Mouse (Mus musculus): ENCODE data around the gene Ddx49. TPM values are rescaled to one million over a fixed set of nuclear protein-coding genes. Genes with fewer than 3 reads are reported as not detected.

The Ddx49 gene
- 74.6 to 94.0 TPM (median 75.3 TPM) in 3 replicates for total RNA-seq (2017)

DNA sequence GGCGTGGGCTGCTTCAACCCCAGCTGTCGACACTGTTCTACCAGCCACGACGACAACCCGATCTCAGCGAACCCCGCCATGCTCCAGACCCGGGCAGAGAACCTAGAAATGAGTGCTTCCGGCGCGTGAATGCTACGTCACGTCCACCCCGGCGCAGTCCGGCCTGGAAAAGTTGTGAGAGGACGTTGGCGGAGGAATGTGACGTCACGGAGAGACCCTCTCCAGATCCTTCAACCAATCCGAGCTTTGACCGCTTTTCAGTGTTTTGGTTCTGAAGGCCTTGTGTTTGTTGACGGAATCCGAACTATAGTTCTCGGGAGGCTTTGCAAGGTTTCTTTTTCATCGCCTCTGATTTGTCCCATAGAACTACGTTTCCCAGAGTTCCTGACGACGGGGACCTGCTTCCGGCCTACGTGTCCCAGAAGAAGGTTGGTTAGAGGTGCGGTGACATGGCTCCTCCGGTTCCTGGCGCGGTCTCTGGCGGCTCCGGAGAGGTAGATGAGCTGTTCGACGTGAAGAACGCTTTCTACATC is at the start of gene Ddx49, which contains the start of gene Cope:
Gene Ddx49 (minus strand): TSS at position 132 of the 533 bp plus-strand sequence.
Gene Cope (plus strand): TSS at position 161 of the 533 bp plus-strand sequence.
- peak; percentile 90 for ATAC-seq (replicated peaks; ENCODE audit: insufficient number of reproducible peaks, low FRiP score, low TSS enrichment, poor library complexity, severe bottlenecking)

DNA sequence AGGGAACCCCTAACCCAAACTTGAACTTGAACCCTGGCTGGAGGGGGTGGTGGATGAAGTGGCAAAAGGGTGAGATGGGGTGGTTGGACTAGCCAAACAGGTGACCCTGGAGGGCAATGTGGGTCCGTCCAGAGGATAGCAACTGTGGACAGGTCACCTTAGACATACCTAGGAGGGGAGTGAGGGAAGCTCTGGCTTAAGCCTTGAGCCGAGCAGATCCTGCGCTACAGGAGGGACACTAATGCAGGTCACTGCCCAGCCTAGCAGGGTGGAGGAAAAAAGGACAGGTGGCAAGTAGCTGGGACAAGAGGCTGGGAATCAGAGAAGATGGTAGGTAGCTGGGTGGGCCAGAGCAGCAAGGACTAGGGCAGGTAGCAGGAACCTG is 49.7 kb upstream of the Ddx49 start:
- ATAC-seq (replicated peaks; ENCODE audit: insufficient number of reproducible peaks, low FRiP score, low TSS enrichment, poor library complexity, severe bottlenecking) = no peak

DNA sequence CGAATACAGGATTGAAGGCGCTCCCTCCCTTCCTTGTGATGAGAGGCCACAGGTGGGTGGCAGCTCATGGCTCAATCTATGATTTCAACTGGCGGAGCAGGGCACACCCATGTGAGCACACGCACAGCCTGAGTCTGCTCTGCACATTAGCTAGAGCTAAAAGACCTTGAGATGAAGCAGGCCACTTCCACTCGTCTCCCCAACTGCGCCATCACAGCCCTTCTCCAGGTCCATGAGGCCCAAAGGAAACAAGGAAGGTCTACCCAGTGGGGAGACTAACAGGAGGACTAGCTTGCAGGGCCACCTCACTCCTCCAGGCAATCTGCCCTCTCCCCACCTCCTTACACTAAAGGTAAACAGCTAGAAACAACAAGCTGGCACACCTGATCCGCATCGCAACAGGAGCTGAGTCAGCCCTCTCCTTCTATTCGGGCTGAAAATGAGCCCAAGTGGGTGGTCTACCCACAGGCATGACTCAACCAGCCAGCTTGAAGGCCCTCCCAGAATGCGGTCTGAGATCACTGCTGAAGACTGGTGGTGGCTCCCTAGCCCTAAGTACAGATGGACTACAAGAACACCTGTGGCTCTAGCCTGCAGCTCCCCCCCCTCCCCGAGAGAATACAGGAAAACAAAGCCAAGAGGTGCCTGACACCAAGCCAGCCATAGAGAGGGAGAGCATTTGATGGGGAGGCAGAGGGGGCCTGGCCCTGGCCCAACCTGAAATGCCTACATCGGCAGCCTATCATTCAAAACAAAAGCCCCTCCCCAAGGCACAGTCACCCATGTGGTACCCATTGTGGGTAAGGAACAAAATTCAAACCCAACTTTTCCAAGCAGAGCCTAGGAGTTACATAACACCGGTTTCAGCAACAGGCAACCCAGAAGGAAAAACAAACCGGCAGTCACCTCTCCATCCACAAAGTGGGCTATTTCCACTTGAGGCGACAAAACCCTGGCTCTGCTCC is 49.0 kb upstream of the Ddx49 start:
- no peak for ATAC-seq (replicated peaks; ENCODE audit: insufficient number of reproducible peaks, low FRiP score, low TSS enrichment, poor library complexity, severe bottlenecking)

DNA sequence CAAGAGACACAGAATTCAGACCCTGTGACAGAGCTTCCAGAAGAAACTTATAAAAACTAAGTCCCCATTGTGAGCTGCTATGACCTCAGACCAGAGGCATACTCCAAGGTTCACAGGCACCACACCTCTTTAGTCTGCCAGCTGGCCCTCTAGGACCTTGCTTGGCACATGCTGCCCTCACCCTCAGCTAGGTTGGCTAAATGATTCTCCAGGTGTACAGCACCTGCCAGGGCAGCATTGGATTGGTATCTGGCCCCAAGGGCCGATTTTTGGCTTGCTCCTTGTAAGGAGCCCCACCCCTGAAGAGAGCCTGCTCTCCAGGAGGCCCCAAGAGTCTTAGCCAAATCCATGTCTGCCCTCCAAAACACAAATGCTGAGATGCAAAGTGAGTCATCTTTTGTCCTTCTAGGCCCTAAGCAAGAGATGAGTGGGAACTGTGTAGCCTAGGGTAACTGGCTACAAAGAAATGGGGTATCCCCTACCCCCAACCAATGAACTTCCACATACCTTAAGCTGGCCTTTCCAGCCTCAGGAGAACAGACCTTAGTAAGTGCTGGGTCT is 45.7 kb upstream of the Ddx49 start:
- no peak for ATAC-seq (replicated peaks; ENCODE audit: insufficient number of reproducible peaks, low FRiP score, low TSS enrichment, poor library complexity, severe bottlenecking)

DNA sequence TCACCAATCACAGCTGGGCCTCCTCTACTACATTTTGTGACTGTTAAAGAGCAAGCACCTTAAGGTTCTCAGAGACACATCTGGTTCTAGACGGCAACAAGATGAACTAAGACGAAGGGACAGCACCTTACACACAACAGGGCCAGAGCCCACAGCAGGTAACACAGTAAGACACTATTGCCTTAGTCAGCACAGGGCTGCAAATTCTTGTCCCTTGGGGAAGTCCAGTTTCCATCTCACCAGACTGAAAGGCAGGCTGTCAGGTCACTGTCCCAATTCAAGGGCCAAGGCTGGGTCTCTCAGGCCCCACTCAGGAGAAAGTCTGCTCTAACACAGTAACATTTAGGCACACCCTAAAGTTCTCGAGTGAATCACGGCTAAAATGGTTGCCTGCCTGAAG is 45.2 kb upstream of the Ddx49 start:
- no peak for ATAC-seq (replicated peaks; ENCODE audit: insufficient number of reproducible peaks, low FRiP score, low TSS enrichment, poor library complexity, severe bottlenecking)

DNA sequence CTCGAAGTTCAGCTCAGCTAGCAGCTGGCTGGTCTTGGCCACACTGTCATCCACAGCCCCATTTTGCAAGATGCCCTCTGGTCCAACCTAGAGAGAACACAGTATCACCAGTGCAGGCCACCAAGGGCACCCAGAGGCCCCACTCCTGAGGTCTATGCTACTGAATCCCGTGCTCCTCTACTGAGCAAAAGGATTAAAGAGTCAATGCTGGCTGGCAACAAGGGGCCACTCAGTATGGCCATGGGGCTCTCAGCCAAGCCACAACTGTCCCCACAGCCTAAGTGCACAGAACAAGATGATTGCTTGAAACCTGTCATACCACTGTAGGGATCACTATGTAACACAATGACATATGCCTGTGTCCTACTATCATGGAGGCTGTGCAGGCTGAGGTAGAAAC is 42.0 kb upstream of the Ddx49 start:
- ATAC-seq (replicated peaks; ENCODE audit: insufficient number of reproducible peaks, low FRiP score, low TSS enrichment, poor library complexity, severe bottlenecking) = no peak

DNA sequence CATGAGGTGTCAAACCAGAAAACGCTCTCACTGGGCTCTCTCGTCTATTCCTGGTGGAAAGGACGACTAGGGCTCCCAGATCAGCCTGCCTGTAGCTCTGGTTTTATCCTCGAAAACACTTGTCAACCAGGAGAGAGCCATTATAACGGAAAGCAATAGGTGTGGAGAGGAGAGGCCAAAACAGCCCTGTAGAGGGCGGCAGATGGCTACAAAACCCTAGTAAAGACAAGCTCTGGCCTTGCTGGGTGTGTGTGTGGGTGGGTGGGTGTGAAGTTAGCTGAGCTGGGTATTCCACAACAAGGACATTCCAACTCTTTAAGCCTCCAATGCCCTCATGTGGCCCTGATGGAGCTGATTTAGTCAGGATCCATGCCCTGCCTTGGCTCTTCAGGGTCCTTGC is 41.4 kb upstream of the Ddx49 start:
- ATAC-seq (replicated peaks; ENCODE audit: insufficient number of reproducible peaks, low FRiP score, low TSS enrichment, poor library complexity, severe bottlenecking) = no peak

DNA sequence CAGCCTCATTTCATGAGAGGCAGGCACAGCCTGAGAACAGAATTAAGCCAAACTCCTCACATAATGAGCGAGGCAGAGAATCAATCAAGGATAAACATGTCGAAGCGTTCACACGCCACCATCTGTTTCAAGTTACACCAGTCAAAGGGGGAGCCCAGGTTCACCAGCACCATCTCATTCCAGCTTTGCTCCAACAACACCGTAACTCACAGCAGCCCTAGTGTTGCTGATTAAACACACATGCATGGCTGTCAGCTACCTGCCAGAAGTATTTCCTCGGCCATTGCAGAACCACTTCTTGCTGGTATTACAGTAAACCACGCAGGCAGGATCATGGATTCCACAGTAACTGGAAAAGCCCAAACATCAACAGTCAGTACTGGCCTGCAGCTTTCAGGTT is 40.8 kb upstream of the Ddx49 start:
- no peak for ATAC-seq (replicated peaks; ENCODE audit: insufficient number of reproducible peaks, low FRiP score, low TSS enrichment, poor library complexity, severe bottlenecking)

DNA sequence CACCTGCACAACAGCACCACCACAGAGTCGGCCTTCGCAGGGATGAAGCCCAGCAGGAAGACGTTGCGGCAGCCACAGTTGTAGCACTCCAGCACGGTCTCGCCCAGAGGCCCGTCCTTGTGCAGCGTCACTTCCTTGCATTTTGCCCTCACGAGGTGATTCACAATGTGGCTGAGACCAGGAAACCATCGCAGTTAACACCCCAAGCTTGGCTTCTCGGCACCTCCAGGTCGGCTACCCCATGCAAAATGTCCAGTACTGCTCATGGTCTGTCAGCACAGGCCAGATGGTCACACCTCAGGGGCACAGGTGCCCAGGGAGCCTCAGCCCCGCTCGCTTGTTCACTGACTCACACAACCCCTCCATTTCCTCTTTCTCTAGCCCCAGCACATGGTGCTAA is 39.7 kb upstream of the Ddx49 start:
- ATAC-seq (replicated peaks; ENCODE audit: insufficient number of reproducible peaks, low FRiP score, low TSS enrichment, poor library complexity, severe bottlenecking) = peak; percentile 36

DNA sequence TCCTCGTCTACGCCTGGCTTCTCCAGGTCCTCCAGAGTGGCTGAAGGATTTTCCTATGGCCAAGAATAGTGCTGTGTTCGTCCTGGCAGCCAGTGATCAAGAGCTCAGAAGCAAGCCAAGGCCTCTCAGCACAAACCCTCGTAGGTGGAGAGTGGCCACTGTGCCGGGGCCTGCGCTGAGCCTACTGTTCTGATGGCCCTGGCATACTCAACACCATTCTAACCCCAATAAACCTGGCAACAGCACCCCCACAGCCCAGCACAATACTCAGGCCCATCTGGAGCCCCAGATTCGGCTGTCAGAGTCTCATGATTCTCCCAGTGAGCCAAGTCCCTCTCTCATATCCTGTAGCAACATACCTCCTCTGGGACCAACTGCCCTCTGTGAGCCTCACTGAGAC is 38.4 kb upstream of the Ddx49 start:
- no peak for ATAC-seq (replicated peaks; ENCODE audit: insufficient number of reproducible peaks, low FRiP score, low TSS enrichment, poor library complexity, severe bottlenecking)

DNA sequence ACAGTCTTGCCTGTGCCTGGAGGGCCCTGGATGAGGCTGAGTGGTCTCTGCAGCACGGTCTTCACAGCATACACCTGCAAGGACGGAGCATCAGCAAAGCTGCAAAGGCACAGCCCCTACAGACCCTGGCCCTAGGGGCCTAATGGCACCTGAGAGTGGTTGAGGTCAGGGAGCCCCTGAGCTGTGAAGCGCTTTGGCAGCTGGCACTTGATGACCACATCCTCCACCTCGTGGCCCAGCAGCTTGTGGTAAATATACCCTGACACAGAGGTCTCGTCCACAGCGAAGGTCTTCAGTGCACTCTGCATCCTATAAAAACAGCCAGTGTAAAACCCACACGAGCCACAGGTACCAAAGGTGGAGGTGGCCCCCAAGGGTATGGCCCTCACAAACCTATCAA is 36.6 kb upstream of the Ddx49 start:
- ATAC-seq (replicated peaks; ENCODE audit: insufficient number of reproducible peaks, low FRiP score, low TSS enrichment, poor library complexity, severe bottlenecking) = no peak

DNA sequence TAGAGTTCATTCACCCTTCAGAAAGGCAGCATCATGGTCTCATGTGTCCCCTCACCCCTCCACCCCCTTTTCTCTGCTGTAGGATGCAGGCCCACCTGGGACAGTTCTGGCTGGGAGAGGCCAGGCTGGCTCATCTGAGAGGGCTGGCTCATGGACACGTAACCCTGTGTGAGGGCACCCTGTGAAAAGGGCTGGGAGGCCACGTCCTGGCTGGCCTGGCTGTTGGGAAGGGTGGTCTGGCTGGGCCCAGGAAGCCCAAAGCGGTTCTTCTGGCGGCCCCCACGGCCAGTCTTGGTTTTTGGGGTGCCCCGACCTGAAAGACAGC is 30.6 kb upstream of the Ddx49 start:
- ATAC-seq (replicated peaks; ENCODE audit: insufficient number of reproducible peaks, low FRiP score, low TSS enrichment, poor library complexity, severe bottlenecking) = no peak

DNA sequence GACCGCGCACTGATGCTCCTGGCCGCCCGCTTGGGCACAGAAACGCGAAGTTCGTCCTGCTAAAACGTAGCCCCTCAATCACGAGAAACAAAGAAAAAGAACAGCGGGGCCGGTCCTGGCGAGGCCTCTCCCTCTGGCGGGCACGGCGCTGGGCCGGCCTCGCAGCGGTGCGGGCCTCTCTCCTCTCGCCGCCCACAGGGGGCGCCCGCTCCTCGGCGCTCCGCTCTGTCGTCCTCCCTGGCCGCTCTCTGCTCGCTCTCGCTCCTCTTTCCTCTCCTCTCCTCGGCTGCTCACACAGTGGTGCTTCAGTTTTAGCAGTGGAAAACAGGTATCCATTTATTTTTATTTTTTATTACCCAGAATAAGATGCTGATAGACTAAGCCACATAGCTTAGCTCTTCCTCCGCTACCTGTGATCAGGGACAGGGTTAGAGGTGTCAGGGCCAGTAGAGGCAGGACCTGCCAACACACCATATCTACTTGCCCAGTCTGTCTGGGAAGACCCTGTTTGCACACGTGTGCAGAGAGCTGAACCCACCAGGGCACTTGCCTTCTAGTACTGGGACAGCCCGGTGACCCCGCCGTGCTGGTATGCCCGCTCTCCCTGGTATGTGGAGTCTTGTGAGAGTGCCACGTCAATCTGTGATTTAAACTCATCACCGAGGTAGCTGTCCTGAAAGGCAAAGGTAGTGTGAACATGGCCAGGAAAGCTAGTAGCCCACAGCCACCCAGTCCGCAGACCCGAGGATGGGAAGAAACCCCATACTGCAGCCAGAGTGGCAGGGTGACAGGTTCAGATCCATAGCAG is 30.0 kb upstream of the Ddx49 start:
- ATAC-seq (replicated peaks; ENCODE audit: insufficient number of reproducible peaks, low FRiP score, low TSS enrichment, poor library complexity, severe bottlenecking) = no peak

DNA sequence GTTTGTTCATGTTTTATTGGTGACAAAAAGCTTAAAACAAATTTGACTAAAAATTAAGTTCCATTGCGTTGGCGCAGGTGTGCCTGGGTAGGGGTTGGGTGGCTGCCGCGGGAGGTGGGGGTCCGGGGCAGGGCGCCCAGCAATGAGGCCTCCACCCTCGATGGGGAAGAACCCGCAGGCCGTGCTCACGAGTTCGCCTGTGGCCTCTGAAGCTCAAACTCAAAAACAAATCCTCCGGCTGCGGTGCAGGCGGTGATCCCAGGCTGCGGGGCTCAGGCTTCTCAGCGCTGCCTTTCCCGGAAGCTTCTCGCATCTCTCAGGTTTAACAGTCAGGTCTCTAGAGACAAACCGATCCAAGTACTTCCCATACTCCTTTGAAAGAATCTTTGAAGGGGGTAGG is 29.2 kb upstream of the Ddx49 start:
- no peak for ATAC-seq (replicated peaks; ENCODE audit: insufficient number of reproducible peaks, low FRiP score, low TSS enrichment, poor library complexity, severe bottlenecking)

DNA sequence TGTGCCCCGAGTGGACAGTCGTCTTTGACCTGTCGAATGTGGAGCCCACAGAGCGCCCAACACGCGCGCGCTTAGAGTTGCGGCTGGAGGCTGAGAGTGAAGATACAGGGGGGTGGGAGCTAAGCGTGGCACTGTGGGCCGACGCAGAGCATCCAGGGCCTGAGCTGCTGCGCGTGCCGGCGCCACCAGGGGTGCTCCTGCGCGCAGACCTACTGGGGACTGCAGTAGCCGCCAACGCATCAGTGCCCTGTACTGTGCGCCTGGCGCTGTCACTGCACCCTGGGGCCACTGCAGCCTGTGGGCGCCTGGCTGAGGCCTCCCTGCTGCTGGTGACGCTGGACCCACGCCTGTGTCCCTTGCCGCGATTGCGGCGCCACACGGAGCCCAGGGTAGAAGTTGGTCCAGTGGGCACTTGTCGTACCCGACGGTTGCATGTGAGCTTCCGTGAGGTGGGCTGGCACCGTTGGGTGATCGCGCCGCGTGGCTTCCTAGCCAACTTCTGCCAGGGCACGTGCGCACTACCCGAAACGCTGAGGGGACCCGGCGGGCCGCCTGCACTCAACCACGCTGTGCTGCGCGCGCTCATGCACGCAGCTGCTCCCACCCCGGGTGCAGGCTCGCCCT is 28.6 kb upstream of the Ddx49 start:
- no peak for ATAC-seq (replicated peaks; ENCODE audit: insufficient number of reproducible peaks, low FRiP score, low TSS enrichment, poor library complexity, severe bottlenecking)

DNA sequence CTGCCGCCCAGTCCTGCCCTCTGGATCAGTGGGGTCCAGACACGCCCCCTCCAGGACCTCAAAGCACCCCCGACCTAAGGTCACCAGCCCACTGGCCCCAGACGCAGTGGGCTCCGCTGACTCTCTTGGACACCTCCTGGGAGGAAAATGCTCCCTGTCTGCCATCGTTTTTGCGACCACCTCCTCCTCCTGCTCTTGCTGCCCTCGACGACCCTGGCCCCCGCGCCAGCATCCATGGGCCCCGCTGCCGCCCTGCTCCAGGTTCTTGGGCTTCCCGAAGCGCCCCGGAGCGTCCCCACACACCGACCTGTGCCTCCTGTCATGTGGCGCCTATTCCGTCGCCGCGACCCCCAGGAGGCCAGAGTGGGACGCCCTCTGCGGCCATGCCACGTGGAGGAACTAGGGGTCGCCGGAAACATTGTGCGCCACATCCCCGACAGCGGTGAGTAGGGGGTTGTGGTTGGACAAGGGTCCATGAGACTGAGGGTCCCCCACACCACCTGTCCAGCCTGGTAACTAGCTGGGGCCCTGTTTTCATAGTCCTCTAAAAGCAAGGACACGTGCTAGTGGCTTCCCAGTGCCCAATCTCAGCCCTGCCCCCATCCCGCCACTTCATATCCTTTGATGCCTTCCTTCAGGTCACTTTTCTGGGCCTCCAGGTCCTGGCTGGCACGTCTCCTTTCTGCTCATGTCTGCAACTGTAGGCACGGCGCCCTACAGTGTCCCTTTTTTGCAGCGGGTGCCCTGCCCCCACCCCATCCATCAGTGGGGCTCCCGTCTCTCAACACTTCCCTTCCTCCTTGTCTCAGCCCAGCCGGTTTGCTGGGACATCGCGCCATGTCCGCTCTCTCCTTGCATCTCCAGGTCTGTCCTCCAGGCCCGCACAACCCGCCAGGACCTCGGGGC is 27.8 kb upstream of the Ddx49 start:
- ATAC-seq (replicated peaks; ENCODE audit: insufficient number of reproducible peaks, low FRiP score, low TSS enrichment, poor library complexity, severe bottlenecking) = no peak

DNA sequence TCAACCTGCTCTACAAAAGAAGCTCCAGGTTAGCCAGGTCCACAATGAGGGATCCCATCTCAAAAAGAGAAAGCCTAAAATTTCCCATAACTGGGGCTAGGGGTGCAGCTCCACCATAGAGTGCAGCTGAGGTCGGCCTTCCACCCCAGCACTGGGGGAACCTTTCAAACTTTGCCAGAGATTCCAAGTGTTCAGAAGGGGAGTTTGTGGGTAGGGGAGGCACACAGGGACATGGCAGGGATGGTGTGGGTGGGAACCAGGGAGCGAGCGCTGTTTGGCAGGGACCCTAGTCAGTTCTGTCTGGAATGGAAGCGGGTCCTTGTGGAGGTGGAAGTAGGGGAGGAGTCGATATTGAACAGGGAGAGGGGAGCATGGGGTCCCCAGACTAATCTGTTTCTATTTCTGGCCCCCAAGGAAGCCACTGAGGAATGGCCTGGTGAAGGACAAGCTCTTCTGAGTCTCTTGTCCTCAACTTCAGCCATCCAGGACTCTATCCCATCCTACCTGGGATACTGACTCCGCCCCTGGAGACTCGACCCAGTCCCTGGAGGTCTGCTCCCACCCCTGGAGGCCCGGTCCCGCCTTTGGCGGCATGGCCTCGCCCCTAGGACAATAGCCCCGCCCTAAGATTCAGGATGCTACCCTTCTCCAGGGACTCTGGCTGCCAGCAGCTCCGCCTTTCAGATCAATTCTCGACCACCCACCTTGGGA is 27.0 kb upstream of the Ddx49 start, which contains the start of gene Gdf1:
Gene Gdf1 (plus strand): TSS at position 694 of the 711 bp plus-strand sequence.
- ATAC-seq (replicated peaks; ENCODE audit: insufficient number of reproducible peaks, low FRiP score, low TSS enrichment, poor library complexity, severe bottlenecking) = no peak
